Mouse (Mus musculus) intestine, embryonic 14.5 days (tissue): ENCODE data around the gene Myt1. TPM values are rescaled to one million over a fixed set of nuclear protein-coding genes. Genes with fewer than 3 reads are reported as not detected.

ENCODE experiments used
- ATAC-seq: fragments of 200-750 bp; cut with Nextera tagmentation; replicated peaks from 2 replicates; pipeline ENCODE4 v1.8.0; 2017; ENCODE audit warnings: low read depth, moderate number of reproducible peaks, moderate TSS enrichment, moderate library complexity; ENCODE audit not compliant: low FRiP score, low TSS enrichment
- DNase-seq: peaks from one replicate; pipeline ENCODE4 v3.0.0-alpha.2; 2018; ENCODE audit warnings: low spot score
- H3K27ac ChIP-seq: fragments of 300-500 bp; sonication (generic); 2 replicates; pipeline ENCODE4 v1.5.1; 2014; ENCODE audit warnings: low read depth, mild to moderate bottlenecking, control low read depth
- H3K27me3 ChIP-seq: fragments of 300-500 bp; sonication (generic); replicated peaks from 2 replicates; pipeline ENCODE4 v1.6.1; 2014; ENCODE audit warnings: low read length, control low read depth; ENCODE audit not compliant: control insufficient read depth, insufficient read depth
- H3K36me3 ChIP-seq: fragments of 300-500 bp; sonication (generic); 2 replicates; pipeline ENCODE4 v1.6.1; 2014; ENCODE audit warnings: low read length, control low read depth; ENCODE audit not compliant: control insufficient read depth, insufficient read depth
- H3K4me1 ChIP-seq: fragments of 300-500 bp; sonication (generic); replicated peaks from 2 replicates; pipeline ENCODE4 v1.6.1; 2014; ENCODE audit warnings: low read length, control low read depth, mixed read lengths; ENCODE audit not compliant: control insufficient read depth, insufficient read depth
- H3K4me2 ChIP-seq: fragments of 300-500 bp; sonication (generic); 2 replicates; pipeline ENCODE4 v1.6.1; 2014; ENCODE audit warnings: low read length
- H3K4me3 ChIP-seq: fragments of 300-500 bp; sonication (generic); 2 replicates; pipeline ENCODE4 v1.5.1; 2014; ENCODE audit warnings: low read depth, low read length, control low read depth, mixed read lengths
- H3K9ac ChIP-seq: fragments of 300-500 bp; sonication (generic); 2 replicates; pipeline ENCODE4 v1.6.1; 2014; ENCODE audit warnings: mild to moderate bottlenecking, low read length
- H3K9me3 ChIP-seq: fragments of 300-500 bp; sonication (generic); 2 replicates; pipeline ENCODE4 v1.6.1; 2016; ENCODE audit warnings: low read length, control low read depth; ENCODE audit not compliant: control insufficient read depth
- WGBS: fragments of 180-500 bp; shearing (Covaris S2); extraction: QIAGEN DNeasy Blood & Tissue Kit; methylation state at CpG from one replicate; pipeline ENCODE4 v1.1.7; 2014; 5-methylcytosine and 5-hydroxymethylcytosine counted together
- polyA plus RNA-seq: library from polyadenylated mRNA; unstranded; fragments of >200 nt; fragmentation: Nextera tagmentation; extraction: Ambion mirVana; gene quantifications from 2 replicates; pipeline ENCODE4 v1.2.1, GENCODE M21; 2014

The Myt1 gene
- 4.1 and 4.3 TPM in 2 replicates for polyA plus RNA-seq

DNA sequence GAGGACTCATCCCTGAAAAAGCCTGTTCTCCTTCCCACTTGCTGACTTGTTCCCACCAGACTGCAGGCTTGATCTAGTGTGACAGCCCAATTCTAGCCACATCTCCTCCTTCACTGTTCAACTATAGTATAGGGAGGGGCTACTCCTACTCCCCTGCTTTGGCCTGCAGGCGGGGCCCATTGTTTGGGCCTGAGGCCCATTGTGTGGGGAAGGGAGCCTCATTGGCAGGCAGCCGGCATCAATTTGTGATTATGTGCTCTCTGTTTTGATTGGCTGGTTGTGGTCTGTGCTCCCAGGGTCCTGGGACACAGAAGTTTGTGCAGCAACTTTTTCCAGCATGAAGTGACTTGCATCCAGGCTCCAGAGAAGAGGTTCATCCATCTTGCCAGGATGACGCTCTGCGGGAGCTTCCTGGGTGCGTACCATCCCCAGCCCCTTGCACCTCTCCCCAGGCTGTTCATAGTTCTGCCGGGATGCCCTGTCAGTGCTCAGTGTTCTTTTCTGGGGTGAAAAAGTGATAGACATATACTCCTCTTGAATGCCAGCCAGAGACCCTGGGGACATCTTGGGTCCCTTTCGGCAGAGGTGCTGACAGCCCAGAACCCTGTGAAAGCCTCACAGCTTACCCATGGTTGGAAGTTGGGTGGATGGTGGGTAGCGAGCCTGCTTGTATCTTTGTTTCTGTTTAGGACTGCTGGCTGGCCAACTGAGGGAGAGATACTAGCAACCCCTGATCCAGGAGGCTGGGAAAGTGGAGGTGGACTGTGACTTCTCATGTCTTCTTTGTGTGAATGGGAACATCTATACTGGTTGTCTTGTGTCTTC lies at the start of gene Myt1:
Myt1 (plus strand) TSS at position 327 of the 825 bp plus-strand sequence.
- Histone ChIP-seq H3K27ac (no peak within 1 kb of the TSS), H3K4me3 (no peak within 1 kb of the TSS), H3K4me2 (no peak within 1 kb of the TSS), H3K9ac (no peak within 1 kb of the TSS), H3K36me3 (no peaks in the 10 kb centered on the region), H3K9me3 (no peaks in the 10 kb centered on the region), H3K4me1 (no peaks in the 10 kb centered on the region), H3K27me3 (peaks cover 7% of the 10 kb centered on the region; the same call in 1 of the 2 replicates)
- DNase-seq, result no peak
- ATAC-seq, result 0 out of 2 replicates have a peak, but pooled peaks have one; percentile 23
- WGBS, result 57% methylated on average over 8 of the region's 8 CpGs

GRCm38 (mm10) chr2:181713749-181714148 lies 49.4 kb upstream of the Myt1 start:
- no peaks in the 10 kb centered on the region for H3K9me3 ChIP-seq
- H3K4me1 ChIP-seq, result 0 out of 2 replicates have a peak, but pooled peaks cover 4% of the 10 kb centered on the region
- WGBS, result 85% methylated on average over 1 of the region's 1 CpGs
- no peaks in the 10 kb centered on the region for H3K36me3 ChIP-seq
- H3K27me3 ChIP-seq, result no peaks in the 10 kb centered on the region
- no peak overlapping the region for H3K4me2 ChIP-seq
- DNase-seq, result peak; percentile 41
- H3K9ac ChIP-seq, result no peak overlapping the region
- H3K27ac ChIP-seq, result no peak overlapping the region
- ATAC-seq, result no peak
- H3K4me3 ChIP-seq, result no peak overlapping the region

DNA sequence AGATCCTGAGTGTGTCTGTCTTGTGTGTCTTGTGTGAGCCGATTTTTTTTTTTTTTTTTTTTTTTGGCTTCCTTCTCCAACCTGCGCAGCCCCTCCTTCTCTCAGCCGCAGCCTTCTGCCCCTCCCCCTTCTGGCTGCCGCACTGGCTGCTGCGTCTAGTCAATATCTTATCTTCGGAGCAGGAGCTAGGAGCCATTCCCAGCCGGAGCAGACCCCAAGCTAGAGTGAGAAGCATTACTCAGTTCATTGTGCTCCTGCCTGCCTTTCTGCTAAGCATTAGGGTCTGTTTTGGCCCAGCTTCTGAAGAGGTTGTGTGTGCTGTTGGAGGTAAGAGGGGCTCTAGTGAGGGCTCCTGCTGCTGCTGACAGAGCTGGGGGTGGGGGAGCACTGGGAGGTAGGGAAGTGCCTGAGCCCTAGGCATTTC lies 48.2 kb upstream of the Myt1 start, which contains the start of gene Oprl1:
Oprl1 (plus strand) TSS at position 114 of the 424 bp plus-strand sequence.
- Histone ChIP-seq H3K9me3 (no peaks in the 10 kb centered on the region), H3K4me3 (peak within 1 kb of the TSS; percentile 14; the same call in 1 of the 2 replicates), H3K4me1 (0 out of 2 replicates have a peak, but pooled peaks cover 4% of the 10 kb centered on the region), H3K27ac (no peak within 1 kb of the TSS), H3K36me3 (no peaks in the 10 kb centered on the region), H3K27me3 (no peaks in the 10 kb centered on the region), H3K9ac (no peak within 1 kb of the TSS), H3K4me2 (peak within 1 kb of the TSS; percentile 31)
- under 1% methylated on average over 7 of the region's 7 CpGs for WGBS
- ATAC-seq (peak; percentile 71), DNase-seq (peak; percentile 74)

GRCm38 (mm10) chr2:181715382-181715781 lies 47.8 kb upstream of the Myt1 start:
- 0 out of 2 replicates have a peak overlapping the region, but pooled peaks have one; percentile 14 for H3K4me3 ChIP-seq
- no peak for ATAC-seq
- WGBS, result 69% methylated on average over 3 of the region's 3 CpGs

DNA sequence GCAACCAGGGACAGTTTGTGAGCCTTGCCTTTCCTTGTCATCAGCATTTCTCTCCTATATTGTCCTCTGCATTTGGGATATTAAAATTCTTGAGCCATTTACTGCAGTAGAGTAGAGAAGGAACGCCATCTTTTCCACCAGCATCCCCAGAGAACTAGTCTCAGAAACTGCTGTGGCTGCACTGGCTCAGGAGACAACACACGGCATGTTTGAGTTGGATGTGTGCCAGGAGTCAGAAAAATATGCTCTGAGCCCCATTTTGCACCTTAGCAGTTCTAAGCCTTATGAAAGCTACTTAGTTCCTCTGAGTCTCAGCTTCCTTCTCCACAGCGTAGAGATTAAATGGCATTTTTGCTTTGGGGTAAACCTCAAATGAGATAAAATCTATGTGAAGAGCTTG lies 46.1 kb upstream of the Myt1 start:
- H3K27ac ChIP-seq, result no peak overlapping the region
- ATAC-seq, result no peak
- no peak overlapping the region for H3K4me3 ChIP-seq
- DNase-seq, result peak; percentile 44
- H3K36me3 ChIP-seq, result no peaks in the 10 kb centered on the region
- 59% methylated on average over 3 of the region's 3 CpGs for WGBS
- no peak overlapping the region for H3K9ac ChIP-seq
- no peaks in the 10 kb centered on the region for H3K27me3 ChIP-seq
- no peak overlapping the region for H3K4me2 ChIP-seq
- 0 out of 2 replicates have a peak, but pooled peaks cover 4% of the 10 kb centered on the region for H3K4me1 ChIP-seq
- no peaks in the 10 kb centered on the region for H3K9me3 ChIP-seq

More at GRCm38 (mm10) chr2:181715382-181715781, 47.8 kb upstream of the Myt1 start:
- H3K4me2 ChIP-seq, result peak overlapping the region; percentile 31
- no peaks in the 10 kb centered on the region for H3K36me3 ChIP-seq
- DNase-seq, result peak; percentile 42
- H3K9ac ChIP-seq, result no peak overlapping the region
- H3K27ac ChIP-seq, result no peak overlapping the region
- no peaks in the 10 kb centered on the region for H3K27me3 ChIP-seq
- H3K9me3 ChIP-seq, result no peaks in the 10 kb centered on the region
- 0 out of 2 replicates have a peak, but pooled peaks cover 4% of the 10 kb centered on the region for H3K4me1 ChIP-seq

GRCm38 (mm10) chr2:181720061-181720460 lies 43.1 kb upstream of the Myt1 start:
- ATAC-seq, result no peak
- Histone ChIP-seq H3K9ac (no peak overlapping the region), H3K36me3 (no peaks in the 10 kb centered on the region), H3K27me3 (no peaks in the 10 kb centered on the region), H3K9me3 (no peaks in the 10 kb centered on the region), H3K27ac (no peak overlapping the region), H3K4me3 (no peak overlapping the region), H3K4me1 (0 out of 2 replicates have a peak, but pooled peaks cover under 1% of the 10 kb centered on the region), H3K4me2 (no peak overlapping the region)
- WGBS, result 30% methylated on average over 3 of the region's 3 CpGs
- peak; percentile 32 for DNase-seq

- Histone ChIP-seq H3K36me3 (no peaks in the 10 kb centered on the region), H3K4me3 (no peak overlapping the region), H3K4me1 (no peaks in the 10 kb centered on the region), H3K27me3 (no peaks in the 10 kb centered on the region), H3K4me2 (no peak overlapping the region), H3K9me3 (no peaks in the 10 kb centered on the region), H3K9ac (no peak overlapping the region), H3K27ac (no peak overlapping the region)
- ATAC-seq (no peak), DNase-seq (peak; percentile 24)
Measured at GRCm38 (mm10) chr2:181721200-181721599, 41.9 kb upstream of the Myt1 start.

DNA sequence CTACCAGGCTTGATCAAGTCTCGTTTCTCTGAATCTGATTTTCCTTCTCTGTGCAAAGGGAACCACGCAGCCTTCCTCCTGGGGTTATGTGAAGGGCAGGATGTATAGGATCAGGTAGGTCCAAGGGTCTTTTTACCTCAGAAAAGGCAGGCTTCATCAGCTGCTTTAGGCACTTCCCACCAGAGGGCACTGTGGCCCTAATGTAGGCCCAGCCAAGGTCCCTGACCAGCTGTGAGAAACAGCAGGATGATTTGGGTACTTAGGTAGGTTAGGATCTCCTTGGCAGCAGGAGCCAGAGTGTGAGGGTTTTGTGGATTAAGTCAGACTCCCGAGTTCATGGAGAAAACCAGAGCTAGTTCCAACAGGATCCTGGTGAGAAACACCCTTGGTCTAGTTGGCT lies 40.9 kb upstream of the Myt1 start:
- 19% methylated on average over 3 of the region's 3 CpGs for WGBS
- DNase-seq (peak; percentile 56), ATAC-seq (0 out of 2 replicates have a peak, but pooled peaks have one; percentile 53)
- Histone ChIP-seq H3K9me3 (no peaks in the 10 kb centered on the region), H3K27ac (no peak overlapping the region), H3K4me2 (no peak overlapping the region), H3K4me3 (no peak overlapping the region), H3K9ac (no peak overlapping the region), H3K4me1 (no peaks in the 10 kb centered on the region), H3K36me3 (no peaks in the 10 kb centered on the region), H3K27me3 (no peaks in the 10 kb centered on the region)
